Mouse (Mus musculus) G1E (cell line): ENCODE measurements around the gene Fer. TPM values are rescaled to one million over a fixed set of nuclear protein-coding genes. Genes with fewer than 3 reads are reported as not detected.

Experiments used
- ATAC-seq: 2 replicates; pipeline ENCODE4 v1.8.0; 2016; ENCODE audit warnings: mild to moderate bottlenecking; ENCODE audit not compliant: insufficient number of reproducible peaks, poor library complexity, low FRiP score, severe bottlenecking; ENCODE audit errors: extremely low read depth
- DNase-seq: peaks from one replicate; pipeline ENCODE4 v3.0.0; 2012; ENCODE audit warnings: low spot score
- H3K27me3 ChIP-seq: 2 replicates; pipeline ENCODE4 v1.6.1; 2012; ENCODE audit warnings: mild to moderate bottlenecking, low read length, inconsistent platforms; ENCODE audit not compliant: insufficient read depth
- H3K36me3 ChIP-seq: replicated peaks from 2 replicates; pipeline ENCODE3; 2012; ENCODE audit warnings: mild to moderate bottlenecking, inconsistent platforms
- H3K4me1 ChIP-seq: 2 replicates; pipeline ENCODE4 v1.6.1; 2012; ENCODE audit warnings: low read depth, low read length, inconsistent platforms, mixed read lengths; ENCODE audit not compliant: insufficient read depth
- H3K4me3 ChIP-seq: 2 replicates; pipeline ENCODE4 v1.5.1; 2012; ENCODE audit warnings: low read depth, mild to moderate bottlenecking, inconsistent platforms, low read length, moderate library complexity, mixed read lengths
- H3K9me3 ChIP-seq: replicated peaks from 2 replicates; pipeline ENCODE4 v1.6.1; 2012; ENCODE audit warnings: inconsistent platforms
- CTCF ChIP-seq: IDR thresholded peaks from 2 replicates; pipeline ENCODE4 v1.5.1; 2012; ENCODE audit warnings: low read depth, low read length, inconsistent platforms, mixed read lengths
- GATA1 ChIP-seq: IDR thresholded peaks from 2 replicates; pipeline ENCODE4 v1.6.1; 2012; ENCODE audit warnings: borderline replicate concordance, low read length, inconsistent platforms, mixed read lengths
- GATA2 ChIP-seq: IDR thresholded peaks from 2 replicates; pipeline ENCODE4 v1.6.1; 2012; ENCODE audit warnings: low read depth, low read length, inconsistent platforms, borderline replicate concordance
- POLR2AphosphoS5 ChIP-seq: IDR thresholded peaks from 2 replicates; pipeline ENCODE4 v1.6.1; 2012; ENCODE audit warnings: low read depth, low read length, inconsistent platforms; ENCODE audit not compliant: insufficient replicate concordance
- TAL1 ChIP-seq: conservative IDR thresholded peaks from 2 replicates; pipeline ENCODE4 v1.6.1; 2012; ENCODE audit warnings: low read depth, low read length, inconsistent platforms, mixed read lengths
- polyA plus RNA-seq: library from polyadenylated mRNA; stranded (reverse); fragments of >175 nt; gene quantifications from 2 replicates; pipeline ENCODE4 v1.2.3, GENCODE M21; 2012
- total RNA-seq, 2 experiments: library from RNA; stranded (forward) in 1 of 2; stranded (reverse) in 1 of 2; fragments of 200-1000 nt in 1 of 2; fragments of >200 nt in 1 of 2; fragmentation: Nextera tagmentation in 1 of 2; gene quantifications; 2 replicates each; pipeline ENCODE4 v1.2.3; 2014 to 2017

Fer gene
- total and polyA plus RNA-seq, 3 experiments: 1.9 to 39.8 (median 27.9) TPM

DNA sequence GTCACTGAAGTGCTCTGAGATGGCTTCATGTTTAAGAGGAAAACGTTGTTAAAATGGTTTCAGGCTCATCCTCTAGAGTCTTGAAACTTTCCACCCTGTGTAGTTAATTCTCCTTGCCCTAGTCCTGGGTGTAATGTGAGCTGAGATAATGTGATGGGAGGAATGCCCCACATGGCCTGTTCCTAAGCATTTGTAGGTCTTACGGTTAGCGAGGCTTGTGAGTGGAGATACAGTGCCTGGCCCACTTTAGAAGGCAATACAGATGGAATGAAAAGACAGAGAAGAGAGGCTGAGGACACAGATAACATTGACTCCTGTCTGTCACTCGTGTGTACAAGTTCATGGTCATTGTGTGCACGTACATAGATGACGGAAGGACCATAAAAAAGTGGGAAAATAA, 134.8 kb downstream of the Fer start:
- Histone ChIP-seq H3K4me1 (no peaks in the 10 kb centered on the region), H3K27me3 (no peaks in the 10 kb centered on the region), H3K4me3 (no peak overlapping the region), H3K9me3 (no peaks in the 10 kb centered on the region), H3K36me3 (peaks cover 15% of the 10 kb centered on the region)
- DNase-seq (no peak), ATAC-seq (no peak)
- TF ChIP-seq GATA2 (no peak), POLR2AphosphoS5 (no peak), TAL1 (no peak), GATA1 (no peak), CTCF (no peak)

DNA sequence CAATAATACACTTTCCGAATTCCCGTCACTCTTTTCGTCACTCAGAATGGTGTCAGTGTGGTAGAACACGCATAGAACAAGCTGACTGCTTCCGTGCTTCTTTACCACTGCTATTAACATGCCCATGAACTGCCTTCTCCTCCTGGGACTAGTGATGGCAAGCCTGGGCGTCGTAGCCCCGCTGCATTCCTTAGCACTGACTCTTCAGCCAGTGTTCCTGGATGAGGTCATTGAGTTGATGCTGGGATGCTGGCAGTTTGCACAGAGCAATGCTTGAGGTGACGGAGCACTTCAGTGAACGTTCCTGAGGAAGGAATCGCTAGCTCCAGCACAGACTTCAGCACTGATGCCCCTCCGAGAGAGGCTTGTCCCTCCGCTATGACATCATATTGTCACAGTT, 140.6 kb downstream of the Fer start:
- Histone ChIP-seq H3K36me3 (peaks cover 14% of the 10 kb centered on the region), H3K27me3 (no peaks in the 10 kb centered on the region), H3K9me3 (no peaks in the 10 kb centered on the region), H3K4me1 (no peaks in the 10 kb centered on the region), H3K4me3 (no peak overlapping the region)
- TF ChIP-seq GATA1 (no peak), TAL1 (no peak), GATA2 (no peak), CTCF (no peak), POLR2AphosphoS5 (no peak)
- DNase-seq (no peak), ATAC-seq (no peak)

DNA sequence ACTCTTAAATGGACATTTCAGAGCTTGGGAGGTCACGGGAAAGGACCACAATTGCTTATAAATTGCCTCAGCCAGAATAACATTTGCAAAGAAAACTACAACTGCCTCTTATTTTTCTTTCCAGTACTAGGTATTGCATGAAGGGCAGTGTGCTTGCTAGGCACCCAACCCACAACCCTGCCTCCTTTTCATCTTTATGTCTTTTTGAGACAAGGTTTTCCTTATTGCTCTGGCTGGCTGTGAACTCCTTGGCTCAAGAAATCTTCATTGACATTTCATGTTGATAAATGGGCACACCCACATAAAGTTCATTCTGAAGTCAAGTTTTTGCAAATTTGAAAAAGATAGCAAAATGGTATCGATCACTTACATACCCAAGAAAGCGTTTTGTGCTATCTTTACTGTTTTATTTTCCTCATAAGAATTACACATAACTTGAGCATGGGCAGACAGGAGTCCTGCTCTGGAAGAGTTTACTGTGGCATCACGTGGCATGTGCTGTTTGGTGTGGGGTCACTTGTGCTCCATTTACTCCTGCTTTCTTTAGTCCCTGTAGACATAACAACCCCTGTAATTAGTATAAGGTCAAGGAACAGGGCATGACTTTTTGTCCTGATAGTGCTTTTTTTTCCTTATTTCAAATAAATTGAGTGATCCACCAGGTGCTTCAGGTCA, 142.8 kb downstream of the Fer start:
- H3K36me3 ChIP-seq: peaks cover 8% of the 10 kb centered on the region
- no peak for ATAC-seq
- DNase-seq: no peak
- H3K27me3 ChIP-seq: no peaks in the 10 kb centered on the region
- TF ChIP-seq GATA1 (no peak), CTCF (no peak), GATA2 (no peak), POLR2AphosphoS5 (no peak), TAL1 (no peak)
- H3K4me1 ChIP-seq: no peaks in the 10 kb centered on the region
- no peak overlapping the region for H3K4me3 ChIP-seq
- H3K9me3 ChIP-seq: no peaks in the 10 kb centered on the region

DNA sequence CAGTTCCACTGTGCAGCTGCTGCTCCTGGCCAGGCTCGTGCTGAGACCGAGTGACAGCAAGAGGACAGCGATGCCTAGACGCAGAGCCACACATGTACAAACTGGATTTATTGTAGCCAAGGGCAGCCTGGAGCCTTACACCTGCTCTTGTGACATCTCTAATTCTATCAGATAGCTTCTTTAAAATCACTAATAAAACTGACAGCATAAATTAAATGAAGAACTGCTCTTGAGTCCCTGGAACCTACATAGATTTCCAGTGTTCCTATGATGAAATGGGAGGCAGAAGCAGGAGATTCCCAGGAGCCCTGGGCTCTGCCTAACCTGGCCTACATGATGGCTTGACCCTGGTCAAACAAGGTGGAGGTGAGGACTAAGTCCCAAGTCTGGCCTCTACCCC, 153.7 kb downstream of the Fer start:
- DNase-seq (no peak), ATAC-seq (no peak)
- TF ChIP-seq TAL1 (no peak), CTCF (no peak), POLR2AphosphoS5 (no peak), GATA2 (no peak), GATA1 (no peak)
- H3K27me3 ChIP-seq: no peaks in the 10 kb centered on the region
- H3K36me3 ChIP-seq: peaks cover 11% of the 10 kb centered on the region
- no peak overlapping the region for H3K4me3 ChIP-seq
- H3K9me3 ChIP-seq: no peaks in the 10 kb centered on the region
- H3K4me1 ChIP-seq: peaks cover 5% of the 10 kb centered on the region

DNA sequence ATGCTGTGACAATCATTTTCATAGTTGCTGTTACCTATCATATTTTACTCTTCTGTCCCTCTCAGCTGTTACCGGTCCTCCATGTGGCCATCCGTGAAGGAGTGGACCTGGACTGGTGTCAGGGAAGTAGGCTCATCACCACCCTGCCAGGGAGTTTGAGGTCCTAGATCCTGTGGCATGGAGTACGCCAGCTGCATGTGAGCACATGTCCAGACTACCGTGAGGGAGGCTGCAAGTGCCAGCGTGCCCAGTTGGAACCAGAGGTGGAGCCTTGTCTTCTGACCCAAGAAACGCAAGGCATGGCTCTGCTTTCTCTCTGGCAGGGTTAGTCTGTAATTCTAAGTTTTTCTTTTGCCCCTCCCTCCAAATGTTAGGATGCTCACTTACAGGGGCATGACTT, 155.4 kb downstream of the Fer start:
- ATAC-seq (no peak), DNase-seq (no peak)
- peaks cover 11% of the 10 kb centered on the region for H3K36me3 ChIP-seq
- H3K4me3 ChIP-seq: no peak overlapping the region
- H3K4me1 ChIP-seq: peaks cover 5% of the 10 kb centered on the region
- no peaks in the 10 kb centered on the region for H3K9me3 ChIP-seq
- no peaks in the 10 kb centered on the region for H3K27me3 ChIP-seq
- TF ChIP-seq TAL1: no peak
- TF ChIP-seq GATA1: no peak
- no peak for TF ChIP-seq GATA2

DNA sequence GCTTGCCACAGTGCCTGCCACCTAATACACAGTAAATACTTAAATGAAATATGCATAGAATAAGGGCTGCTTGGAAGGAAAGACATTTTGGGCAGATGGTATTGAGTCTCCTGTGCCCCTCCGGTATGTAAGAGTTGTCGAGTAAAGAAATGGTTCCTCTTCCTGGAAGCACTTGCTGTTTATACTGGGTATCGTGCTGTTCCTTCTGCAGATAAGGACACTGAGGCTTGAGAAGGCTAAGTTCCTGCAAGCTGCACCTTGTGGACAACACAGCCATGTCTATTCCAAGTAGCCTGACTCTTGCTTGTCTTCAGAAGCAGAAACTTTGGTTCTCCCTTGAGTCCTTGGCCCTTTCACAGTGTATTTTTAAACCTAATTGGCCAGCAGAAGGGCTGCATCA, 156.0 kb downstream of the Fer start:
- no peaks in the 10 kb centered on the region for H3K9me3 ChIP-seq
- ATAC-seq (no peak), DNase-seq (no peak)
- H3K27me3 ChIP-seq: no peaks in the 10 kb centered on the region
- no peak overlapping the region for H3K4me3 ChIP-seq
- peaks cover 5% of the 10 kb centered on the region for H3K4me1 ChIP-seq
- TF ChIP-seq GATA1 (no peak), POLR2AphosphoS5 (no peak), TAL1 (no peak), GATA2 (no peak), CTCF (no peak)
- peaks cover 11% of the 10 kb centered on the region for H3K36me3 ChIP-seq
